Mouse (Mus musculus): ENCODE data around the gene Hip1. TPM values are rescaled to one million over a fixed set of nuclear protein-coding genes. Genes with fewer than 3 reads are reported as not detected.

Gene Hip1
- polyA plus RNA-seq (2015; fragmentation: Nextera tagmentation; extraction: Ambion mirVana) = 19.1 and 20.3 TPM in 2 replicates

GRCm38 (mm10) chr5:135544865-135545797 is at the start of gene Hip1:
Hip1 (minus strand) TSS chr5:135545120.

GRCm38 (mm10) chr5:135573006-135573405 is 28.1 kb upstream of the Hip1 start, which contains the start of gene Ccl24:
Ccl24 (minus strand) TSS chr5:135573049.

DNA sequence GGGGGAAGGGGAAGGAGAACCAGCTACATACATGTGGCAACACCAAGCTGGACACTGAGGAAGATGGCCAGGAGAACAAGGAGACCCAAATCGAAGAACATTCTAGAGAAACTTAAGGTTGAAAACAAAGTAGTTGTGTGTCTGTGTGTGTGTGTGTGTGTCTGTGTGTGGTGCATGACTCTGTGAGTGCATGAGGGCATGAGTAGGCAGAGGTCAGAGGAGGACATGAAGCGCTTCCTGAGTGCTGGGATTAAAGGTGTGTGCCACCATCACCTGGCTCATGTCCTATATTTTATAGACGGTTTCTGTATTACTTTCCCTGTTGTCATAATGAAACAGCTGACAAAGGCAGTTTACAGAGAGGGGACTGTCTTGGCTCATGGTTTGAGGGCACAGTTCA is 18.5 kb upstream of the Hip1 start, which contains the start of gene Ccl26:
Gene Ccl26, minus strand, starts transcription at position 101 of the 400 bp plus-strand sequence.

DNA sequence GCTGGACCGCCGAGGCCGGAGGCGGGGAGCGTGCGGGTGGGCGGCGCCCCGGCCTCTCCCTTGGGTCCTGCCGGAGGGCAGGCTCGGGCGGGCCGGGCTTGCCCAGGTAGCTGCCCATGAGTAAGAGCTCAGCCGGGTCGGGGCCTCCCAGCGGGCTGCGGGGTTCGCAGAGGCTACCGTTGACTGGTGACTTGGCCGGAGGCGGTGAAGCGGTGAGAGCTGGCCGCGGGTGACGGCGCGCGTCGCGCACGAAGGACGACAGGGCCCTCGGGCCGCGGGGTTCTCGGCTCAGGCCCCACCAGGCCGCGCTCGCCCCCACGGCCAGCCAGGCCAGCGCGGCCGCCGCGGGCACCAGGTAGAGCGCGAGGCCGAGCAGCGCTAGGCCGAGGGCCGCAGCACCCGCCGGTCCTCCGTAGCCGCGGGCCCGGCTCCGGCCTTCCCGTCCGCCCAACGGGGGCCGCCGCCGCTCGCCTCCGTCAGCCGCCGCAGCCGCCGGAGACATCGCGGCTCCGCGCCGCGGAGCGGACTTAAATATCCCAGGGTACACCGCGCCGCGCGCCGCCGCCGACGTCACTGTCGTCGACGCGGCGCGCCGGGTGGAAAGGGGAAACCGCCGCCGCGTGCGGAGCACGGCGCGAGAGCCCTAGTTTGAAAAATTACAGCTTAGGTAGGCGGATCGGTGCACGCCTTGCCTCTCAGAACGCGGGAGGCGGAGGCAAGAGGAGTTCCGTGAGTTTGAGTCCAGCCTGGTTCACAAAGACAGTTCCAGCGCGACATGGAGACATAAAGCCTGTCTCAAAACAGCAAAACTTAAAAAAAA is 150.7 kb downstream of the Hip1 start, which contains the start of gene Pom121:
Gene Pom121, minus strand, starts transcription at position 543 of the 820 bp plus-strand sequence.

DNA sequence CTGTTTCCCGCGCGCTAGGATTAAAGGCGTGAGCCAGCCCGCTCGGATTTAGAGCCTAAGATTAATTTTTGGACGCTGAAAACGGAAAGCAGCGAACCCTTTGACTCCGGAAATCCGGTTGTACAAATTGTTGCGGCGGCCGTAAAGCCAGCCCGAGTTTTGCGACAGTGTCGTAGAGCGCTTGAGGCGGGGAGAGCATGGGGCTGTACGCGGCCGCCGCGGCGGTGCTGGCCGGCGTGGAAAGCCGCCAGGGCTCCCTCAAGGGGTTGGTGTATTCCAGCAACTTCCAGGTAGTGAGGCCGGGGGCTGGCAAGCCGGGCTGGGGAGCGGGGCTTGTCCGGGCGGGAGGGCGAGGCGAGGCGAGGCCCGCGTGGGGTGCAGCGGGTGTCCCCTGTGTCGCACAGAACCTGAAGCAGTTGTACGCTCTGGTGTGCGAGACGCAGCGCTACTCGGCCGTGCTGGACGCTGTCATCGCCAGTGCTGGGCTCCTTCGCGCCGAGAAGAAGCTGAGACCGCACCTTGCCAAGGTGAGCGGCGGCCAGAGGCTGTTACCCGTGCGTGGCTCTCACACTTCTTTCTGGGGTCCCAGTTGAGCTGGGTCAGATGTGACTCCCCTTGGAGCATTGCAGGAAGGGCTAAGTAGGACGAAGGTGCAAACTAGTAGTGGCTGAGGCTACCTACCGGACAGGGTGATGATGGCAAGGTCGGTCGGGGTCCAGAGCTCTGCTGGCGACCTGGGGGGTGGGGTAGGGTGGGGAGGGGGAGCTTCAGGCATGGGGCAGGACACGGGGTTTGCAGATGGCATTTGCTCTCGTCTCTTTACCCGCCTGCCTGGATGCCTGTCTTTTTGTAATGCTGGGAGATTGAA is 174.9 kb downstream of the Hip1 start, which contains the start of gene Nsun5:
Gene Nsun5, plus strand, starts transcription at position 167 of the 868 bp plus-strand sequence.

Small RNA genes lying within 50 kb of the gene (microRNA-seq; reads per million reads assigned to microRNA genes)
- gene Mir7033 = not detected

Other genes starting within 250 kb of the Hip1 start
- not detected in 2 replicates for gene Fkbp6, start 195.1 kb downstream of the Hip1 start, polyA plus RNA-seq (2015; fragmentation: Nextera tagmentation; extraction: Ambion mirVana)
- gene Trim50, start 191.8 kb downstream of the Hip1 start, polyA plus RNA-seq (2015; fragmentation: Nextera tagmentation; extraction: Ambion mirVana) = not detected in 2 replicates
- gene Nsun5, start 175.2 kb downstream of the Hip1 start, polyA plus RNA-seq (2015; fragmentation: Nextera tagmentation; extraction: Ambion mirVana) = 13.9 and 14.6 TPM in 2 replicates
- 4.4 and 4.7 TPM in 2 replicates for gene Pom121, start 150.6 kb downstream of the Hip1 start, polyA plus RNA-seq (2015; fragmentation: Nextera tagmentation; extraction: Ambion mirVana)
- not detected in 2 replicates for gene Ccl26, start 18.4 kb upstream of the Hip1 start, polyA plus RNA-seq (2015; fragmentation: Nextera tagmentation; extraction: Ambion mirVana)
- gene Ccl24, start 27.9 kb upstream of the Hip1 start, polyA plus RNA-seq (2015; fragmentation: Nextera tagmentation; extraction: Ambion mirVana) = 6.7 and 16.6 TPM in 2 replicates
- 37.3 and 37.9 TPM in 2 replicates for gene Rhbdd2, start 87.5 kb upstream of the Hip1 start, polyA plus RNA-seq (2015; fragmentation: Nextera tagmentation; extraction: Ambion mirVana)
- gene Por, start 124.9 kb upstream of the Hip1 start, polyA plus RNA-seq (2015; fragmentation: Nextera tagmentation; extraction: Ambion mirVana) = 92.7 and 99.2 TPM in 2 replicates
- gene Tmem120a, start 199.3 kb upstream of the Hip1 start, polyA plus RNA-seq (2015; fragmentation: Nextera tagmentation; extraction: Ambion mirVana) = 47.9 and 51.3 TPM in 2 replicates
- 0.33 TPM in 1 of 2 replicates, not detected in the other for gene Styxl1, start 233.3 kb upstream of the Hip1 start, polyA plus RNA-seq (2015; fragmentation: Nextera tagmentation; extraction: Ambion mirVana)
- gene Mdh2, start 233.4 kb upstream of the Hip1 start, polyA plus RNA-seq (2015; fragmentation: Nextera tagmentation; extraction: Ambion mirVana) = 459 and 476 TPM in 2 replicates